Mouse (Mus musculus): ENCODE data around the gene Ptgds. TPM values are rescaled to one million over a fixed set of nuclear protein-coding genes. Genes with fewer than 3 reads are reported as not detected.
A peak's percentile ranks its signal among the peaks of the same experiment; 100 is the strongest.

Ptgds gene
- polyA plus RNA-seq, 1 experiment from 2014 or later, result 647 TPM

DNA sequence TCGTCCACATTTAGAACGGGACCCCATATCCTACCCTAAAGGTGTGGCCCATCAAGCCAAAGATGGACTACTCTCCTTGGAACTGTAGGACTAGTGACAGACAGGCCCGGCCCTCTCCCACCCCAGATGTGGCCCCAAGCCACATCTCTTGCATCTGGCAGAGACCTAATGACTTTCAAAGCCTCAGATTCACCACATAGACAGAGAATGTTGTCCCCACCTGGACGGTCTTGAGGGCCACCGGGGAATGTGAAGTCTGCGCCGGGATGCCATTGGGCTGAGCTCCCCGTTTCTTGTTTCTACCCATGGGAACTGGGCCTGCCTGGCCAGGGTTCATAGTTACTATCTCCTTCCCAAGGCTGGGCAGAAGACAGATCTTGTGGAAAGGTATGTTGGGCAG is 7.7 kb upstream of the Ptgds start:
- no peaks in the 10 kb centered on the region for H3K9me3 ChIP-seq
- H3K27ac ChIP-seq (replicated peaks), result no peak overlapping the region
- H3K4me2 ChIP-seq, result no peak overlapping the region
- 92% methylated on average over 8 of the region's 8 CpGs for WGBS
- H3K4me3 ChIP-seq, result no peak overlapping the region
- H3K4me1 ChIP-seq (replicated peaks), result no peaks in the 10 kb centered on the region
- H3K27me3 ChIP-seq, result no peaks in the 10 kb centered on the region
- H3K9ac ChIP-seq, result no peak overlapping the region
- ATAC-seq (ENCODE audit: low FRiP score, low read depth), result no peak
- no peaks in the 10 kb centered on the region for H3K36me3 ChIP-seq

DNA sequence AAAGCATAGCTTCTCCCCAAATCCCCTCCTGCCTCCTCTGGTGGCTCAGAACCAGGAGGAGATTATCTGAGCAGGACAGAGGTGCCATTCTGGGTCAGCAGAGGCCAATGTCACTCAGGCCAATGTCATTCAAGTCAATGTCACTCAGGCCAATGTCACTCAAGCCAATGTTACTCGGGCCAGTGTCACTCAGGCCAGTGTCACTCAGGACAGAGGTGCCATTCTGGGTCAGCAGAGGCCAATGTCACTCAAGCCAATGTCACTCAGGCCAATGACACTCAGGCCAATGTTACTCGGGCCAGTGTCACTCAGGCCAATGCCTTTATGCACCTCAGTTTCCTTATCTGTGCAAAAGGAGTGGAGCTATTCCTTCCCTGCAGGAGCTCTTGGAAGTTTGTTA is 2.7 kb upstream of the Ptgds start:
- Histone ChIP-seq H3K27me3 (no peaks in the 10 kb centered on the region), H3K9me3 (no peaks in the 10 kb centered on the region), H3K27ac (replicated peaks) (no peak overlapping the region), H3K4me2 (no peak overlapping the region), H3K9ac (no peak overlapping the region), H3K4me1 (replicated peaks) (peaks cover 13% of the 10 kb centered on the region), H3K4me3 (no peak overlapping the region), H3K36me3 (no peaks in the 10 kb centered on the region)
- 81% methylated on average over 2 of the region's 2 CpGs for WGBS
- ATAC-seq (ENCODE audit: low FRiP score, low read depth), result no peak

DNA sequence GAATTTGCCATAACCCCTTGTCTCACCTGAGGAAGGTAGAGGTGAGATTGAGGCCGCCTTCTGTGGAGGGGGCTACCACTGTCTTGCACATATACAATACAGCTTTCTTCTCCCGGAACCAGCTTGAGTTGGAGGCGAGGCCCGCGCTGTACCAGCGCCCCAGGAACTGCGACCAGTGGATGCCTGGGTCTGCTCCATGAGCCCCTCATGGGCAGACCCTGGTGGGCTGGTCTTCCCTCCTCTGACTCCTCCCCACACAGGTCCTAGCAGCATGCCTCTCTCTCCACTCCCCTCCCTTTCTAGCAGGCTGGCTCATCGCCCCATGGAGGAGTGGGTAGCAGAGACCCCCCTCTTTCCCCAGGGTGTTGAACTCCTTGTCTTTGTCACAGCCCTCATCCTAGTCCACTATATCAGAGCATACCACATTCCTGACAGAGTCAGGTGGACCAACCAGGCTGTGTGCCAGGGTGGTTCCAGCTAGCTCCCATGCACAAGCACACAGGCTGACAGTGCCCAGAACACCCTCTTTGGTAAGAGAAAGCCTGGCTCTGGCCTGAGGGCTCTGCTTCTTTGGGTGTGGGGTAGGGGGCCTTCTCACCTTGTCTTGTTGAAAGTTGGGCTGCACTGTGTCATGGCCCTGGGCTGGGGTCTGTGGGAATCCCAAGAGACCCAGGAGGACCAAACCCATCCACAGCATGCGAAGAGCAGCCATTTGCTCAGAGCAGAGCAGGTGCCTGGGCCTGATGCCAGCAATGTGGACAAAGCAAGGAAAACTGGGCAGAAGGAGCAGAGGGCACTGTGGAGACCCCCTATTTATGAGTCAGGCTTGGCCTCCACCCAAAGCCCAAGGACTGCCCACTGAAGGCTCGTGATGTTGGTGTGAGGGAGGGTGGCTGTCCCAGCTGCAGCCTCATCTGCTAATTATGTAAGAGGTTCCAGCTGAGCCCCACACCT is 607 bp downstream of the Ptgds start:
- no peaks in the 10 kb centered on the region for H3K36me3 ChIP-seq
- H3K27me3 ChIP-seq, result no peaks in the 10 kb centered on the region
- peaks cover 13% of the 10 kb centered on the region for H3K4me1 ChIP-seq (replicated peaks)
- H3K4me3 ChIP-seq, result no peak overlapping the region
- no peaks in the 10 kb centered on the region for H3K9me3 ChIP-seq
- ATAC-seq (ENCODE audit: low FRiP score, low read depth), result peak; percentile 79
- peak overlapping the region; percentile 46 for H3K27ac ChIP-seq (replicated peaks)
- no peak overlapping the region for H3K9ac ChIP-seq
- WGBS, result 68% methylated on average over 10 of the region's 10 CpGs
- no peak overlapping the region for H3K4me2 ChIP-seq

DNA sequence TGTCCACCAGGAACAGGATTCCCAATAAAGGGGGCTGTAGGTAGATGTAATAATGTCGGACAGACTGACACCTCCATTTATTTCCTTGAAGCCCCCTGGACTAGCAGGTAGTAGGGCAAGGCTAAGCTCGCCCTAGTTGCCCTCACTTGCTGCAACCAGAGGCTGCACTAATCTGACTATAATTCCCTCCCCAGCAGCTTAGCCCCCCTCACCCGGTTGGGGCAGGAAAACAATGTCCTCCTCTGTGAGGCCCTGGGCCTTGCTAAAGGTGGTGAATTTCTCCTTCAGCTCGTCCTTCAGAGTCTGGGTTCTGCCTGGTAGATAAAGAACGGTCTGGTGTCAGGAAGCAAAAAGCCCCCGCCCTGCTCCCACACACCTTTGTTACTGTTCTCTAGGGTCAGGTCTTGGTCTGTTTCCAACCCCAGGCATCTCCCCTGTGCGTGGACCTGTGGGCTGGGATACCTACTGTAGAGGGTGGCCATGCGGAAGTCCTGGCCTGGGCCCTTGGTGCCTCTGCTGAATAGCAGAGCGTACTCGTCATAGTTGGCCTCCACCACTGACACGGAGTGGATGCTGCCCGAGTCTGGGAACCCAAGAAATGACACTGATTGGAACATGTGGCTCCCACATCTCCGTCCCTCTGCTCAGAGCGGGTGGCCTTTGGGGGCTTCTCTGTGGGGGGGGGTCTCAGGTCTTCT is 2.1 kb downstream of the Ptgds start:
- H3K9me3 ChIP-seq, result no peaks in the 10 kb centered on the region
- peaks cover 13% of the 10 kb centered on the region for H3K4me1 ChIP-seq (replicated peaks)
- ATAC-seq (ENCODE audit: low FRiP score, low read depth), result no peak
- H3K27me3 ChIP-seq, result no peaks in the 10 kb centered on the region
- no peaks in the 10 kb centered on the region for H3K36me3 ChIP-seq
- H3K4me2 ChIP-seq, result no peak overlapping the region
- H3K27ac ChIP-seq (replicated peaks), result no peak overlapping the region
- H3K4me3 ChIP-seq, result no peak overlapping the region
- 77% methylated on average over 14 of the region's 14 CpGs for WGBS
- no peak overlapping the region for H3K9ac ChIP-seq

DNA sequence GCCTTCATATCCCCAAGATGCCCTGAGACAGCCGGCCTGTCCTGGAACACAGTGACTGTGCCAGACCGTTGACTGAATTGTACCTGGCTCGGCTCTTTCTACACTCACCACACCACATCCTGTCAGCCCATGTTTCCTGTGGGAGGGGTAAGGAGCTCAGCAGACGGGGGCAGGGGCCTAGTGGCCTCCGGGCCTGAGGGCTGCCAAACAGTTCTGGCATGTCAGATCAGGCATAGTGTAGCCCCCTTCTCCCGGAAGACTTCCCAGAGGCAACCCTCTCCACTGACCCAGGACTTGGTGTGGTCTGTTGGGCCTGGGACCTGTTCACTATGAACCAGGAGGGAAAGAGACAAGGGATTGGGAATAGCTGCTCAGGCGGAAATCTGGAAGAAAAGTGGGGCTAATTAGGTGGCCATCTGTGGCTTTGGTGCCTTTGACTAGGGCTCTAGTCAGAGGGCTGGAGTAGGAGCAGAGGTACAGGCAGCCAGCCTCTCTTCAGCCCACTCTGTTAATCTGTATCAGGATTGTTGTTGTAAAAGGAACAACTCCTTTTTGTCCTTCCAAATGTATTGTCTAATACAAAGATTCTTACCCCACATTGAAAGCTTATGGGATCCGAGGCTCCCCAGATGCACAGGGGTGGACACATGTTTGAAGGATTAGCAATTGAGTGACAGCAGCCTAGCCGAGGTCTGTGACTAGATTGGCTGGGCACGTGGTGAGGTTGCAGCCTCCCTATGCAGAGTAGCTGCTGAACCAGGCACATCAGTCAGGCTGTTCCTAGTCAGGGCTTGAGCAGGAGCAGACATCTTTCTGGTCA is 3.8 kb downstream of the Ptgds start:
- 55% methylated on average over 10 of the region's 10 CpGs for WGBS
- no peak overlapping the region for H3K9ac ChIP-seq
- H3K9me3 ChIP-seq, result no peaks in the 10 kb centered on the region
- no peak overlapping the region for H3K4me2 ChIP-seq
- no peak for ATAC-seq (ENCODE audit: low FRiP score, low read depth)
- H3K36me3 ChIP-seq, result no peaks in the 10 kb centered on the region
- H3K27me3 ChIP-seq, result no peaks in the 10 kb centered on the region
- H3K4me3 ChIP-seq, result no peak overlapping the region
- no peak overlapping the region for H3K27ac ChIP-seq (replicated peaks)
- peaks cover 22% of the 10 kb centered on the region for H3K4me1 ChIP-seq (replicated peaks)

DNA sequence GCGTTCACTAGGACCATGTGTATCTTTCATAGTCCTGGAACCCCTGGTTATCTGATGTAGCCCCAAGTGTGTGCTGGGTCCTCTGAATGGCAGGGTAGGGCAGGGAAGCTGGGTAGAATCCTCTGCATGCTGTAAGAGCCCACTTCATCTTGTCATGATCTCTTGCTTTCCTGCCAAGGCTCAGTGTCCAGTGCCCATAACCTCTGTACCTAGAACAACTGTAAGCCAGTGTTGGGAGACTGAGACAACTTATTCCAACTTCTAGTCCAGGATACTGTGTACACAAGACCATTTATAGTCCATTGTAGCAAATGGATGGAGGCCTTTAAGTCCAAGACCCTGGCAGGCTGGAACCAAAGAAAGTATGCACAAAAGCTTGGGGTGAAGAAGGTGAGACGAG is 4.6 kb downstream of the Ptgds start:
- no peak for ATAC-seq (ENCODE audit: low FRiP score, low read depth)
- WGBS, result 83% methylated on average over 2 of the region's 2 CpGs
- Histone ChIP-seq H3K36me3 (no peaks in the 10 kb centered on the region), H3K9me3 (no peaks in the 10 kb centered on the region), H3K9ac (no peak overlapping the region), H3K27ac (replicated peaks) (no peak overlapping the region), H3K4me2 (no peak overlapping the region), H3K4me1 (replicated peaks) (peaks cover 22% of the 10 kb centered on the region), H3K27me3 (no peaks in the 10 kb centered on the region), H3K4me3 (no peak overlapping the region)

DNA sequence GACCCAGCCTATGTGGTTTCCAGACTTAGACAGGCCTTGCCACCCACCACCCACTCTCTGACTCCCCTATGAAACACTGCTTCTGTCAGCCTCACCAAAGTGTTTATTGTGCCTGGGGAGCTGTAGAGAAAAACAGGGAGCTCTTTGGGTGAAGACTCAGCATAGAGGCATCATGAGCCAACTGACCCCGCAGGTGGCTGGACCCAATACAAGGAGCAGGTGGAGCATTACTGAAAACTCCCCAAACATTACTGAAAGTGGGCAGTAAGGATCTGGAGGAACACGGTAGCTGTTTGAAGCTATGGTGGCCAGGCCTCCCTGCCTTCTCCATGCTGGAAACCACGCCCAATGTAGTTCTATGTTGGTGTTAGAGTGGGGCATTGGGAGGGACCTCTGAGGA is 6.2 kb downstream of the Ptgds start:
- Histone ChIP-seq H3K4me1 (replicated peaks) (peaks cover 24% of the 10 kb centered on the region), H3K27ac (replicated peaks) (no peak overlapping the region), H3K27me3 (no peaks in the 10 kb centered on the region), H3K4me2 (no peak overlapping the region), H3K36me3 (no peaks in the 10 kb centered on the region), H3K9me3 (no peaks in the 10 kb centered on the region), H3K9ac (no peak overlapping the region), H3K4me3 (no peak overlapping the region)
- no peak for ATAC-seq (ENCODE audit: low FRiP score, low read depth)
- 94% methylated on average over 3 of the region's 3 CpGs for WGBS

DNA sequence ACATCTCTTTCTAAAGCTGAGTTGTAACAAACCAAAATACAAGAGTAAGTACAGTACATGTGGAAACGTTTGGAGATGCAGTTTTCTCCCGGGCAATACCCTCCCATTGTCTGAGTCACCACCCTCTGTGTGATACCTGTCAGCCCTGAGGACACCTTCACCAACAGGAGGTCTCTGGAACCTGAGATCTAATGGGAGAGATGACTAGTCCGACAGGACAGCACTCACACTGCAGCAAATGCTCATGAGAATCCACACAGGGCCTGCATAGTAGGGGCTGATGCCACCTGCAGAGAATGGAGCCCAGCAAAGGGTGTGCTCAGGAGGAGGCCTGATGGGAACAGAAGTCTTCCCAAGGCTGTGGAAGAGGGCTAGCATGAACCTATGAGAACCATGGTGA is 8.4 kb downstream of the Ptgds start:
- Histone ChIP-seq H3K36me3 (peaks cover 7% of the 10 kb centered on the region; the same call in 1 of the 2 replicates), H3K4me1 (replicated peaks) (peaks cover 25% of the 10 kb centered on the region), H3K9ac (peak overlapping the region; percentile 82), H3K27me3 (no peaks in the 10 kb centered on the region), H3K9me3 (no peaks in the 10 kb centered on the region), H3K27ac (replicated peaks) (peak overlapping the region; percentile 95), H3K4me3 (peak overlapping the region; percentile 74), H3K4me2 (peak overlapping the region; percentile 87)
- WGBS, result 33% methylated on average over 3 of the region's 3 CpGs
- ATAC-seq (ENCODE audit: low FRiP score, low read depth), result no peak

DNA sequence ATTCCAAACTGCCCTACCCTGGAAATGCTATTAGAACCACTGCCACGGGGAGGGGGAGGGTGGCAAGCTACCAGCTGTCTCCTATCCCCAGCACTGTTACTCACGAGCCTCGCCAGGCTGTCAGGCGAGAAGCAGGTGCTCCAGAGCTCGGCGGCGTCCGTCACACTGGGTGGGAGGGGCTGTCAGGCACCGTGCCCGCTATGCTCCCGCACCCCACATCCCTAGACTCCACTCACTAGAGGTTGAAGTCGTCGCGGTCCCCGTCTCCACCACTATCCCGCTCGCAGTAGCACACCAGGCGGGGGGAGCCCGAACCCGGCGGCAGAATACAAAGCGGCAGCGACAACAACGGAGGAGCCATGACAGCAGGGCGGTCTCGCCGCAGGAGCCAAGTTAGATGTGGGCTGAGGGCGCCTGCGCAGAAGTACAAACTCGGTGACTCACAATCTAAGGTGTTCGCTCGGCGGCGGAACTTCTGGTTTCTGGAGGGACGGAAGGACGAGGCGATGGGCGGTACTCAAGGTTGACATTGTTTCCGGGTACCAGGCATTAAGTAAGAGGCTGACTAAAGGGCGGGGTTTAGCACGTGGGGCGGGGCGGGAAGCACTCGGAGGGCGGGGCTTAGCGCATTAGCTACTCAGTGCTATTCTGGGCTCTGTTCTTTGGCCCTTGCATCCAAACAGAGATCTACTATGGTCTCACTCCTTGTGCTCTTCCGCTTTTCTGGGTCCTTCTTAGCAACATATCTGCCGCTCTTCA is 9.1 kb downstream of the Ptgds start, which contains the start of gene Paxx:
Gene Paxx (minus strand): TSS at position 544 of the 759 bp plus-strand sequence.
- H3K36me3 ChIP-seq, result peaks cover 7% of the 10 kb centered on the region; the same call in 1 of the 2 replicates
- H3K27me3 ChIP-seq, result no peaks in the 10 kb centered on the region
- no peaks in the 10 kb centered on the region for H3K9me3 ChIP-seq
- peak; percentile 92 for ATAC-seq (ENCODE audit: low FRiP score, low read depth)
- peak within 1 kb of the TSS; percentile 82 for H3K9ac ChIP-seq
- H3K4me2 ChIP-seq, result peak within 1 kb of the TSS; percentile 87
- peak within 1 kb of the TSS; percentile 74 for H3K4me3 ChIP-seq
- H3K4me1 ChIP-seq (replicated peaks), result peaks cover 25% of the 10 kb centered on the region
- under 1% methylated on average over 48 of the region's 48 CpGs for WGBS
- H3K27ac ChIP-seq (replicated peaks), result peak within 1 kb of the TSS; percentile 95

DNA sequence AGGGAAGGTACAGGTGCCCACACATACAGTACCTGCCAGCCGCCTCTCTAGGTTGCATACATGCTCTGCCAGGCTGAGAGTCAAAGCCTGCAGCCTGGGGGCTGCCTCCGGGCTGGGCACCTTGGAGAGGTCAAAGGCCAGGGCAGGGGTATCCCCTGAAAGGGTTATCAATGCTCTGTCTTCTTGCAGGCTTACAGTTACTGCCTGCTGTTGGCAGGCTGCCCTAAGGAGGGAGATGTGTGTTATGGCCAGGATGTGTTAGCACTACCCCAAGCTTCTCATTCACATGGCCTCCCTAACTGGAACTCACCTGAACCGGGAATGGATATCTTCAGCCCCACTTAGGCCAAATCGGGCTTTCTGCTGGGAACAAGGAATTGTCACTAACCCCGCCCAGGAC is 9.7 kb downstream of the Ptgds start:
- H3K27me3 ChIP-seq, result no peaks in the 10 kb centered on the region
- H3K4me3 ChIP-seq, result peak overlapping the region; percentile 74
- H3K9me3 ChIP-seq, result no peaks in the 10 kb centered on the region
- peaks cover 7% of the 10 kb centered on the region; the same call in 1 of the 2 replicates for H3K36me3 ChIP-seq
- peaks cover 25% of the 10 kb centered on the region for H3K4me1 ChIP-seq (replicated peaks)
- peak overlapping the region; percentile 95 for H3K27ac ChIP-seq (replicated peaks)
- peak; percentile 25 for ATAC-seq (ENCODE audit: low FRiP score, low read depth)
- 37% methylated on average over 5 of the region's 5 CpGs for WGBS
- H3K4me2 ChIP-seq, result peak overlapping the region; percentile 87
- peak overlapping the region; percentile 82 for H3K9ac ChIP-seq

DNA sequence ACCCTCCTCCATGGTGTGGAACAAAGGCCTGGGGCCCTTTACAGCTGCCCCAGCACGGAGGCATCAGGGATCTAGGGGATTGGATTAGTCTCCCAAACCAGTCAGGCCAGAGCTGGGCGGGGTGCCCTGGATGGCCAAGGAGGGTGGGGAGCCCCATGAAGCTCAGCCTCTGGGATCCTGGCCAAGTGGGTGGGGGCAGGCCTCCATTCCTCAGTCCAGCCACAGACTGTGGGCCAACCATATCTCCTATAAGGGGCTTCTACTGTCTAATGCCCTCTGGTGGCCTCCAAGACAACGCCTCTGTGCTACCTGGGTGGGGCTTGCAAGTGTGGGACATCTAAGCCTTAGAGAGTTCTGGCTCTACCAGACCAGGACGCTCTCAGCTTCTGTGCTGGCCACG is 10.9 kb downstream of the Ptgds start:
- 74% methylated on average over 5 of the region's 5 CpGs for WGBS
- Histone ChIP-seq H3K9ac (no peak overlapping the region), H3K4me2 (no peak overlapping the region)

More for the DNA sequence above, 10.9 kb downstream of the Ptgds start:
- H3K27me3 ChIP-seq, result no peaks in the 10 kb centered on the region
- no peak overlapping the region for H3K27ac ChIP-seq (replicated peaks)
- H3K36me3 ChIP-seq, result peaks cover 7% of the 10 kb centered on the region; the same call in 1 of the 2 replicates
- peaks cover 25% of the 10 kb centered on the region for H3K4me1 ChIP-seq (replicated peaks)
- ATAC-seq (ENCODE audit: low FRiP score, low read depth), result no peak
- H3K9me3 ChIP-seq, result no peaks in the 10 kb centered on the region
- no peak overlapping the region for H3K4me3 ChIP-seq
